Mouse (Mus musculus) MEL (cell line): ENCODE results near the gene Celf2. TPM values are rescaled to one million over a fixed set of nuclear protein-coding genes. Genes with fewer than 3 reads are reported as not detected.
A peak's percentile ranks its signal among the peaks of the same experiment; 100 is the strongest.

Source experiments
- DNase-seq: peaks from one replicate; pipeline ENCODE4 v3.0.0; 2011; ENCODE audit warnings: low read depth, low spot score
- H3K27ac ChIP-seq: 2 replicates; pipeline ENCODE4 v1.5.1; 2012; ENCODE audit warnings: low read depth, mild to moderate bottlenecking, control low read depth, low read length, moderate library complexity; ENCODE audit not compliant: control insufficient read depth
- H3K27me3 ChIP-seq, 2 experiments: fragments of 150-350 bp in 1 of 2; sonication (generic) in 1 of 2; 2 replicates each; pipeline ENCODE4 v1.6.1; 2012; ENCODE audit warnings: low read length in 2 of 2, mild to moderate bottlenecking in 2 of 2, improper control_type of control experiment in 1 of 2, moderate library complexity in 1 of 2; ENCODE audit not compliant: insufficient read depth in 2 of 2, control insufficient read depth in 1 of 2
- H3K36me3 ChIP-seq, 2 experiments: 2 replicates each; pipeline ENCODE4 v1.6.1; 2012 to 2014; ENCODE audit warnings: low read length in 2 of 2, improper control_type of control experiment in 1 of 2, inconsistent platforms in 1 of 2, mild to moderate bottlenecking in 1 of 2; ENCODE audit not compliant: insufficient read depth in 2 of 2, control insufficient read depth in 1 of 2
- H3K4me1 ChIP-seq, 2 experiments: fragments of 150-350 bp in 1 of 2; sonication (generic) in 1 of 2; 2 replicates each; pipeline ENCODE4 v1.6.1; 2012; ENCODE audit warnings: low read length in 2 of 2, improper control_type of control experiment in 1 of 2, mild to moderate bottlenecking in 1 of 2; ENCODE audit not compliant: insufficient read depth in 2 of 2, control insufficient read depth in 1 of 2
- H3K4me3 ChIP-seq, 2 experiments: fragments of 150-350 bp in 1 of 2; sonication (generic) in 1 of 2; 2 replicates each; pipeline ENCODE4 v1.5.1; 2012; ENCODE audit warnings: low read depth in 2 of 2, low read length in 2 of 2, mild to moderate bottlenecking in 2 of 2, moderate library complexity in 2 of 2, control low read depth in 1 of 2, improper control_type of control experiment in 1 of 2; ENCODE audit not compliant: control insufficient read depth in 1 of 2, insufficient read depth in 1 of 2
- H3K79me2 ChIP-seq: 2 replicates; pipeline ENCODE4 v1.6.1; 2012; ENCODE audit warnings: mild to moderate bottlenecking, low read length, moderate library complexity; ENCODE audit not compliant: control insufficient read depth, poor library complexity, insufficient read depth
- H3K9ac ChIP-seq: 2 replicates; pipeline ENCODE4 v1.6.1; 2012; ENCODE audit warnings: low read depth, mild to moderate bottlenecking, control low read depth, low read length, moderate library complexity; ENCODE audit not compliant: control insufficient read depth, poor library complexity, severe bottlenecking
- H3K9me3 ChIP-seq: fragments of 150-350 bp; sonication (generic); replicated peaks from 2 replicates; pipeline ENCODE4 v1.6.1; 2012; ENCODE audit warnings: mild to moderate bottlenecking, low read length, improper control_type of control experiment, moderate library complexity; ENCODE audit not compliant: insufficient read depth
- CHD1 ChIP-seq: IDR thresholded peaks from 2 replicates; pipeline ENCODE4 v1.6.1; 2012; ENCODE audit warnings: low read depth, mild to moderate bottlenecking, inconsistent platforms, low read length, improper control_type of control experiment
- CTCF ChIP-seq, 3 experiments: IDR thresholded peaks in 2 of 3; conservative IDR thresholded peaks in 1 of 3; 2 replicates each; pipeline ENCODE4 v1.5.1; 2011 to 2012; ENCODE audit warnings: low read length in 3 of 3, low read depth in 2 of 3, mild to moderate bottlenecking in 2 of 3, improper control_type of control experiment in 1 of 3, inconsistent platforms in 1 of 3, mixed read lengths in 1 of 3, moderate library complexity in 1 of 3; ENCODE audit not compliant: control insufficient read depth in 1 of 3, insufficient read depth in 1 of 3, poor library complexity in 1 of 3, severe bottlenecking in 1 of 3
- E2F4 ChIP-seq: IDR thresholded peaks from 2 replicates; pipeline ENCODE4 v1.6.1; 2011; ENCODE audit warnings: low read depth, low read length, improper control_type of control experiment, borderline replicate concordance
- ELF1 ChIP-seq: IDR thresholded peaks from 2 replicates; pipeline ENCODE4 v1.6.1; 2014; ENCODE audit warnings: low read depth, mild to moderate bottlenecking, inconsistent platforms, low read length, improper control_type of control experiment, moderate library complexity
- ETS1 ChIP-seq: IDR thresholded peaks from 2 replicates; pipeline ENCODE4 v1.6.1; 2012; ENCODE audit warnings: low read depth, mild to moderate bottlenecking, inconsistent platforms, low read length, improper control_type of control experiment, moderate library complexity
- GATA1 ChIP-seq: IDR thresholded peaks from 2 replicates; pipeline ENCODE4 v1.6.1; 2011; ENCODE audit warnings: low read depth, low read length, improper control_type of control experiment
- HCFC1 ChIP-seq: IDR thresholded peaks from 2 replicates; pipeline ENCODE4 v1.6.1; 2012; ENCODE audit warnings: low read depth, mild to moderate bottlenecking, inconsistent platforms, low read length, improper control_type of control experiment, moderate library complexity
- JUND ChIP-seq: IDR thresholded peaks from 2 replicates; pipeline ENCODE4 v1.6.1; 2011; ENCODE audit warnings: low read depth, mild to moderate bottlenecking, improper control_type of control experiment, low read length
- KAT2A ChIP-seq: conservative IDR thresholded peaks from 2 replicates; pipeline ENCODE4 v1.6.1; 2012; ENCODE audit warnings: low read depth, low read length, improper control_type of control experiment, inconsistent platforms
- MAFK ChIP-seq: IDR thresholded peaks from 2 replicates; pipeline ENCODE4 v1.6.1; 2011; ENCODE audit warnings: low read depth, mild to moderate bottlenecking, low read length, improper control_type of control experiment, borderline replicate concordance
- MAZ ChIP-seq: IDR thresholded peaks from 2 replicates; pipeline ENCODE4 v1.6.1; 2012; ENCODE audit warnings: low read depth, mild to moderate bottlenecking, inconsistent platforms, low read length, improper control_type of control experiment
- MEF2A ChIP-seq: IDR thresholded peaks from 2 replicates; pipeline ENCODE4 v1.6.1; 2014; ENCODE audit warnings: low read depth, mild to moderate bottlenecking, inconsistent platforms, low read length, improper control_type of control experiment; ENCODE audit not compliant: poor library complexity, insufficient replicate concordance, severe bottlenecking; ENCODE audit errors: extremely low read depth
- MXI1 ChIP-seq: IDR thresholded peaks from 2 replicates; pipeline ENCODE4 v1.6.1; 2011; ENCODE audit warnings: mild to moderate bottlenecking, low read depth, low read length, improper control_type of control experiment
- MYB ChIP-seq: IDR thresholded peaks from 2 replicates; pipeline ENCODE4 v1.6.1; 2011; ENCODE audit warnings: mild to moderate bottlenecking, low read depth, low read length, improper control_type of control experiment
- NRF1 ChIP-seq: IDR thresholded peaks from 2 replicates; pipeline ENCODE4 v1.6.1; 2014; ENCODE audit warnings: low read depth, mild to moderate bottlenecking, inconsistent platforms, low read length, improper control_type of control experiment, moderate library complexity; ENCODE audit not compliant: poor library complexity, insufficient read depth, severe bottlenecking
- POLR2A ChIP-seq, 2 experiments: IDR thresholded peaks; 2 replicates each; pipeline ENCODE4 v1.6.1; 2011 to 2012; ENCODE audit warnings: low read length in 2 of 2, mild to moderate bottlenecking in 2 of 2, control low read depth in 1 of 2, improper control_type of control experiment in 1 of 2, low read depth in 1 of 2, moderate library complexity in 1 of 2; ENCODE audit not compliant: control insufficient read depth in 1 of 2, insufficient read depth in 1 of 2, poor library complexity in 1 of 2
- RAD21 ChIP-seq: IDR thresholded peaks from 2 replicates; pipeline ENCODE4 v1.6.1; 2011; ENCODE audit warnings: mild to moderate bottlenecking, low read depth, low read length, improper control_type of control experiment
- RCOR1 ChIP-seq: IDR thresholded peaks from 2 replicates; pipeline ENCODE4 v1.6.1; 2012; ENCODE audit warnings: low read depth, mild to moderate bottlenecking, inconsistent platforms, low read length, improper control_type of control experiment
- SIN3A ChIP-seq: IDR thresholded peaks from 2 replicates; pipeline ENCODE4 v1.6.1; 2012; ENCODE audit warnings: low read length, improper control_type of control experiment, inconsistent platforms
- SMC3 ChIP-seq: IDR thresholded peaks from 2 replicates; pipeline ENCODE4 v1.6.1; 2011; ENCODE audit warnings: low read depth, low read length, improper control_type of control experiment
- TAL1 ChIP-seq: IDR thresholded peaks from 2 replicates; pipeline ENCODE4 v1.6.1; 2012; ENCODE audit warnings: mild to moderate bottlenecking, inconsistent platforms, low read length, moderate library complexity, mixed read lengths
- TBP ChIP-seq: IDR thresholded peaks from 2 replicates; pipeline ENCODE4 v1.8.0; 2011; ENCODE audit warnings: low read depth, low read length, improper control_type of control experiment
- TCF12 ChIP-seq: IDR thresholded peaks from 2 replicates; pipeline ENCODE4 v1.6.1; 2014; ENCODE audit warnings: low read depth, mild to moderate bottlenecking, inconsistent platforms, low read length, improper control_type of control experiment, moderate library complexity
- USF1 ChIP-seq: IDR thresholded peaks from 2 replicates; pipeline ENCODE4 v1.6.1; 2014; ENCODE audit warnings: low read depth, mild to moderate bottlenecking, inconsistent platforms, low read length, improper control_type of control experiment, moderate library complexity
- ZC3H11A ChIP-seq: IDR thresholded peaks from 2 replicates; pipeline ENCODE4 v1.6.1; 2012; ENCODE audit warnings: low read depth, mild to moderate bottlenecking, inconsistent platforms, low read length, improper control_type of control experiment
- ZKSCAN1 ChIP-seq: IDR thresholded peaks from 2 replicates; pipeline ENCODE4 v1.6.1; 2012; ENCODE audit warnings: low read depth, mild to moderate bottlenecking, inconsistent platforms, low read length, improper control_type of control experiment, moderate library complexity
- ZNF384 ChIP-seq: IDR thresholded peaks from 2 replicates; pipeline ENCODE4 v1.6.1; 2012; ENCODE audit warnings: low read depth, mild to moderate bottlenecking, inconsistent platforms, low read length, improper control_type of control experiment
- polyA plus RNA-seq, 2 experiments: library from polyadenylated mRNA; stranded (reverse) in 1 of 2; unstranded in 1 of 2; fragments of >175 nt in 1 of 2; fragments of >200 nt in 1 of 2; gene quantifications; 2 replicates each; pipeline versions ENCODE4 v1.2.1 to v1.2.4; 2012; ENCODE audit warnings: low replicate concordance in 2 of 2, low read depth in 1 of 2; ENCODE audit not compliant: insufficient read length in 2 of 2, insufficient read depth in 1 of 2, missing spikeins in 1 of 2
- total RNA-seq: library from RNA; depleted of rRNA; stranded (reverse); fragments of 300-350 nt; gene quantifications from 2 replicates; pipeline ENCODE4 v1.2.3, GENCODE M21; 2012

The Celf2 gene
- total and polyA plus RNA-seq, 3 experiments, result 8.9 to 16.7 TPM; not detected in 1

DNA sequence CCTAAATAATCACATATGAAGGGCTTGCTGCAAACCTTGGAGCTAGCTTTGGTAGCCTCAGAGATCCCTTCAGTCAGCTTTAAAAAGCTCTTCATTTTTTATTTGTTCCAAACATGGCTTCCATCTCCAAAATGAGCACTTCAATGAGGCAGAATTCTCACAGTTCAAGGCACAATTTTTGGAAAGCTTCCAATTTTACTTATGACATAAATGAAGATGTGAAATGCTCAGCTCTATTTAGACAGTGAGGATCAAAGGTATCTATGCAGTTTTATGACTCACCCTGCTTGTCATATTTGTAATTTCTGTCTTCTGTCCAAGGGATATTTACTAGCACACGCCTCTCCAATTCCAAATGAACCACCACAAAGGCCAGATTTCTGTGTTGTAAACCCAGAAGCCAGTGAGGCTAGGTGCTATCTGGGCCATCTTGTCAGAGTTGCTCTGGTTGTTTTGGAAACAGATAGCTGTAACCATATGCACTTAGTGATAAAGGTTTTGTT lies 940.3 kb downstream of the Celf2 start:
- DNase-seq, result no peak
- no peaks in the 10 kb centered on the region for H3K27me3 ChIP-seq
- no peak overlapping the region for H3K27ac ChIP-seq
- no peaks in the 10 kb centered on the region for H3K9me3 ChIP-seq
- no peaks in the 10 kb centered on the region; a peak in 1 of 4 replicates for H3K36me3 ChIP-seq
- no peak for TF ChIP-seq ZKSCAN1
- no peak for TF ChIP-seq MEF2A
- no peak for TF ChIP-seq SMC3
- TF ChIP-seq CHD1, result no peak
- TF ChIP-seq RCOR1, result no peak
- TF ChIP-seq ZC3H11A, result no peak
- TF ChIP-seq RAD21, result no peak
- no peak for TF ChIP-seq MXI1
- TF ChIP-seq JUND, result no peak
- TF ChIP-seq SIN3A, result no peak
- no peaks in the 10 kb centered on the region for H3K79me2 ChIP-seq
- H3K4me3 ChIP-seq, result no peak overlapping the region
- H3K9ac ChIP-seq, result no peak overlapping the region
- no peaks in the 10 kb centered on the region for H3K4me1 ChIP-seq

DNA sequence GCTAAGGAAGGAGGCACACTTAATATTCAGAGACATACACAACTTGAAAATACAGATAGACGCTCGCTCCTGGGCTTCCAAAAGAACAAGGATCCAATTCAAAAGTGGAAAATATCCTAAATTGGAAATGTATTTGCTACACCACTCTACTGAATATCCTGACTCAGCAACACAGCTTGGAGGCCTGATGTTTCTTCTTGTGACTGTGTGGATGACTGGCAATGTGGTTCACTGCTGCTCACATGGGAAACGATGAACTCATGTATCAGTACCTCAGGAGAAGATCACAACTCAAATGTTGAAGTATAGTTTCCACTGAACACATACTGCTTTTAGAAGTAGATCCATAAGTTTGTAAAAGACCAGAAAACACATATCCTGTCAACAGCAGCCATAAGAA lies 944.2 kb downstream of the Celf2 start:
- Histone ChIP-seq H3K27ac (no peak overlapping the region), H3K27me3 (no peaks in the 10 kb centered on the region), H3K79me2 (no peaks in the 10 kb centered on the region), H3K36me3 (no peaks in the 10 kb centered on the region), H3K9me3 (no peaks in the 10 kb centered on the region), H3K9ac (no peak overlapping the region), H3K4me3 (no peak overlapping the region), H3K4me1 (no peaks in the 10 kb centered on the region)
- no peak for DNase-seq
- no peak for TF ChIP-seq ELF1
- no peak for TF ChIP-seq TBP
- TF ChIP-seq E2F4, result no peak
- no peak for TF ChIP-seq GATA1

GRCm38 (mm10) chr2:6561337-6561736 lies 948.0 kb downstream of the Celf2 start:
- TF ChIP-seq MYB, result no peak
- no peak for TF ChIP-seq ZNF384
- no peak for TF ChIP-seq TCF12
- no peak for TF ChIP-seq KAT2A
- TF ChIP-seq TAL1, result no peak
- TF ChIP-seq MAFK, result no peak
- TF ChIP-seq SIN3A, result no peak
- no peak for TF ChIP-seq ETS1
- TF ChIP-seq CTCF (IDR thresholded peaks at IDR 0.05 in 2 of 3, conservative IDR thresholded peaks at IDR 0.05 in 1 of 3; ENCODE audit: control insufficient read depth in 1 of 3, insufficient read depth in 1 of 3, low read depth in 2 of 3, low read length in 3 of 3, poor library complexity in 1 of 3, severe bottlenecking in 1 of 3), result peak in 1 of 3 experiments; percentile 13; a peak in 1 of 6 replicates
- no peak for TF ChIP-seq CHD1
- no peak for TF ChIP-seq RCOR1
- no peak for TF ChIP-seq HCFC1
- peak; percentile 21; the same call in 1 of the 2 replicates for TF ChIP-seq SMC3
- TF ChIP-seq POLR2A (IDR thresholded peaks at IDR 0.05; ENCODE audit: control insufficient read depth in 1 of 2, insufficient read depth in 1 of 2, low read depth in 1 of 2, low read length in 2 of 2, poor library complexity in 1 of 2), result no peak
- TF ChIP-seq NRF1, result no peak
- TF ChIP-seq USF1, result no peak
- TF ChIP-seq RAD21, result peak; percentile 24
- no peak for TF ChIP-seq MAZ
- peak; percentile 12 for DNase-seq
- H3K27ac ChIP-seq, result no peak overlapping the region

More at GRCm38 (mm10) chr2:6561337-6561736, 948.0 kb downstream of the Celf2 start:
- Histone ChIP-seq H3K9ac (no peak overlapping the region), H3K36me3 (no peaks in the 10 kb centered on the region), H3K4me3 (no peak overlapping the region), H3K9me3 (no peaks in the 10 kb centered on the region), H3K27me3 (no peaks in the 10 kb centered on the region), H3K79me2 (no peaks in the 10 kb centered on the region), H3K4me1 (no peaks in the 10 kb centered on the region)
